Mouse (Mus musculus): ENCODE results near the gene 6030468B19Rik. TPM values are rescaled to one million over a fixed set of nuclear protein-coding genes. Genes with fewer than 3 reads are reported as not detected.
A peak's percentile ranks its signal among the peaks of the same experiment; 100 is the strongest.
"Not testable (repeated sequence)": the region's sequence is repeated elsewhere in the genome, so short reads cannot be mapped to it uniquely, and the experiment has no call there.

Gene 6030468B19Rik
- total RNA-seq, 2 experiments from 2014 or later, result not detected

DNA sequence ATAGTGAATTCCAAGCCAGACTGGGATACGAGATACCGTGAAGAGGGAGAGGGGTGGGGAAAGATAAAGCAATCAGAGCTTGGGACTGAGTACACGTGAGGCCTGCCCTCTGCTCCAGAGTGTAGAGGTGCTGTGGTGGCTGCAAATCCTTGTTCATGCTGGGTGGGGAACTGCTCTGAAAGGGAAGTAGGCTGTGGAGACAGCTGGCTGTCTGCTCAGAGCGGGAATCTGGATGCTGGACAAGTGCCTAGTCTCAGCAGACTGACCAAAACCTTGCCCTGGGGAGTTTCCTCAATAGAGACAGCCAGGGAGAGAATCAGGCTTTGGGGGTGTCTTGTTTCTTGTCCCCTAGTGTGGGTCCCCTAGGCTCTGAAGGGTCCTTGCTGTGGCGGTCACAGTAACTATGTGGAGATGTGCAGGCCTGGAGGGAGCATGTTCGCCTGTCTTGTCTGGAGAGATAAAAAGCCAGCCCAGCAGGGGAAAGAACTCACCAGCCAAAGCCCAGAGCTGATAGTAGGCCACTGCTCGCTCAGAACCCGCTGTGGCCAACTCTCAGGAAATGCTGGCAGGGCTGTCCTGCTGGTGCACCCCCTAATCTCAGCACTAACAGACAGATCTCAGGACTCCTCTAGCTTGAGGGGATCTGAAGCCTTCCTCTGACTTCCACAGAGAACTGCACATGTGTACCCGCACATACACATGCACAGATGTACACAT, 31.6 kb downstream of the 6030468B19Rik start:
- DNase-seq, result peak; percentile 41 to 53

DNA sequence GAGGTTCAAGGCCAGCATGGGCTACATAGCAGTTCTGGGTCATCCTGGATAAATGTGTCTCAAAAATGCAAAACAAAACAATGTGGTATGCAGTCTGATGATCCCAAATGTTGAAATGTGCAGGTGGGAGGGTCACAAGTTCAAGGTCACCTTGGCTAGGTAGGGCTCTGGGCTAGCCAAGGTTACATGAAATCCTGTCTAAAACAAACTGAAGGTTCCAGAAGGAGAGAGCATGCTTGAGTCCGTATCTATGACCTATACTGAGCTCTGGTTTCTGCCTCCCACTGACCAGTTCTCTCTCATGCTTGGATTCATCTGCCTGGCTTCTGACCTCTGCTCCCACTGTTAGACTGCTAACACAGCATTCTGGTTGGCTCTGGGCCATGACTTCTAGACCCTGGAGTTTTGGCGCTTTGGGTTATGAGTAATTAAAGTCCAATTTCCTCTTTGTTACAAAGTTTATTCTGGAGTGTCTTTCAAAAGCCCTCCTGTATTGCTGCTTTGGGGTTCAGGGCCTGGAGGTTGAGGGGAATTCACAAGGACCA, 32.3 kb downstream of the 6030468B19Rik start:
- DNase-seq, result peak; percentile 33 to 61

DNA sequence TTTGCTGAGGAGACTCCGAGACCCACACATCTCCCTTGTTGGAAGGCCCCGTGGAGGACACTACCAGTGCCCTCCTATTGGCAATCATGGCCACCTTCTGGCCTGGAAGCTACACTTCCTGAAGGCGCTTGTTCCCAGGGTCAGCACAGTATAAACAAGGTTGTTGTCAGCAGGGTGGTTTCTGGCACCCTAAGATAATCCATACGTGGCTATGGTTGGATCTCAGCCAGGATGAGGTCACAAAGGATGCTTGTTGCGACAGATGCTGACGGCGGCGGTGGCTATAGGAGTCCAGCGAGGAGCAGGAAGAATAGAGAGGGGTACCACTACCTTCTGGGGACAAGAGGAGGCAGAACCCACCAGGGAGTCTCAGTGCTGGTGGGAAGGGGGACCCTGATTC, 32.9 kb downstream of the 6030468B19Rik start:
- no peak for DNase-seq

DNA sequence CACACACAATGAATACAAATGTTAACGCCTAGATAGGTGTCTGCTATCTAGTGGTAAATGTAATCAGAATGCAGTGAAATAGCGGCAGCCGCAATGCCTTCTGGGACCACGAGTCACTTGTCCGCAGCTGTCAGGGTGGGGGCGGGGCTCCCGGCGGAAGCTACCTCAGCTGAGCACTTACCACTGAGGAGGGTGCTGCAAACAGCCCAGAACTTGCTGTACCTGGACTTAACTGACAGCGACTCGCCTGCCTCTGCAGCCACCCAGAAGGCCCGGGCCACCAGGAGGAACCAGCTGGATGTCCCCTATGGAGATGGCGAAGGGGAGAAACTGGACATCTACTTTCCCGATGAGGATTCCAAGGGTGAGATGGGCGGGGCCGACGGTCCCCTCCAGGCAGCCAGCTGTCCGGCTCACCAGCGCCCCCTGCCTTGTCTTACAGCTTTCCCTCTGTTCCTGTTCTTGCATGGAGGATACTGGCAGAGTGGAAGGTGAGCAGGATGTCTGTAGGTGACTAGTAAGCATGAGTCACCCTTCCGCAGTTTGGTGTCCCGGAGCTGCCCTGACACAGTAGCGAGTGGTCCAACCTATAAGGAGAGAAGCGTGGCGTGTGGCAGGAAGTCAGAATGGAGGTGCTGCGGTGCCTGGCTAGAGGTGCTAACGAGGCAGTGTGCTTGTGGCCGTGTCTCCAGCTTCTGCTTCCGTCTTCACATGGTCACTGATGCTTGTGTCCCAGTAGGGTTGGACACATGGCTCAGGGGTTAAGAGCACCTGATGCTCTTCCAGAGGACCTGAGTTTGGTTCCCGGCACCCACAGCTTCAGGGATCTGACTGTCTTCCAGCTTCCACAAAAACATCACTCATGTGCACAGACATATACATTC, 34.9 kb downstream of the 6030468B19Rik start:
- peak; percentile 65 to 83 for DNase-seq

DNA sequence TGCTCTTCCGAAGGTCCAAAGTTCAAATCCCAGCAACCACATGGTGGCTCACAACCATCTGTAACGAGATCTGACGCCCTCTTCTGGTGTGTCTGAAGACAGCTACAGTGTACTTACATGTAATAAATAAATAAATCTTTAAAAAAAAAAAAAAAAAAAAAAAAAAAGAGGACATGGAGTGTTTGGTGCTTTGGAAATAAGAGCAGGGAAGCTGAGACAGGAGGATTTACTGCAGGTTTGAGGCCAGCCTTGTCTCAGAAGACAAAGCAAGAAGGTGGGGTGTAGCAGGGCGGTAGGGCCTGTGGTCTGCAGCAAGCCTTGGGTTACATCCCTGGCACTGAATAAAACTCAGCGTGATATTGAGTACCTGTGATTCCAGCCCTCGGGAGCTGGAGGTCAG, 36.0 kb downstream of the 6030468B19Rik start:
- DNase-seq, result not testable (repeated sequence)

DNA sequence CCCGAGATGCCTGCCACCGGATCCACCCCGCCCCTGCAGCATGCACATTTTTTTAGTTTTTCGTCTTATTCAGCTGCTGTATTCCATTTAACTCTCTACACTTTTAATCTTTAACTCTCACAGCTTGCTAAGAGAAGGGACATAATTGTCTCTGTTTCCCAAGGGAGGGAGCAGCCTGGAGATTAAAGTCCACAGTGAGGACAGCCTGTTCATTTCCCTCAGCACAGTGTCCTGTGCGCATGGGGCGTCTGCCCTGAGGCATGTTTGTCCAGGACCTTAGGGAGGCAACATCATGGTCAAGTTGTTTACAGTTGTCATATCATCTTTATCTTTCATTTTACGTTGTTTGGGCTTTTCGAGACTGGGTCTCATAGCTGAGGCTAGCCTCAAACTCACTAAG, 36.6 kb downstream of the 6030468B19Rik start:
- no peak for DNase-seq

DNA sequence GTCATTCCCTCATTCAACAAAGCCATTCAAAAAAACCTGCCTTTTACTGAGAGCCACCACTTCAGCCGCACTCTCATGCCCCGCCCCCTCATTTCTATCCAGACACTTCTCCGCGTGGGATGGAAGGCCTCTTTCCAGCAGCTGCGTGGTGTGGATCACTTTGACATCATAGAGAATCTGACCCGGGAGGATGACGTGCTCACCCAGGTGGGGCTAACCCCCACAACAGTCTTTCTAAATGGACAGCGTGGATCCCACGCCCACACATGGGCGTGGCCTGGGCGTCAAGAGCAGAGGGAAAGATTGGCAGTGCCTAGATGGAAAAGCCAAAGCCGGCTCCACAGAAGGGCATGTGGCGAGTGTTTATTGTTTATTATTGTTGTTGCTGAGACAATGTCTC, 38.8 kb downstream of the 6030468B19Rik start:
- peak in 1 of 2 experiments; percentile 59 for DNase-seq

DNA sequence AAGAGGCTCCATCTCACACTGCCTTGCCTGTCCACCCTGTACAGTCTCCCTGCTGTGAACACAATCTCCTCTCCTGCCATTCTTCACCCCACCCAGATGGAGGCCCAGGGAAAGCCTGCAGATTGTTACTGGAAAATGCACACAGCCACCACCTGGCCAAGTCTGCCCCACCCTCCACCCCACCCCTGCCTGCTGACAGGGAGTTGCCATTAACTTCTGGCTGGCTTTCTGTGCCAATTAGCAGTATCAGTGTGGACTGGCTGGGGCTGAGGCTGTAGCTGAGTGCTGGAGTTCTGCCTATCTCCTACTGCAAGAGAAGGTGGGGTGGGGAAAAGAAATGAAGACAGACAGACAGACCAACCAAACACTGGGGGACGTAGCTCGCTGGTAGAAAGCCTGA, 41.1 kb downstream of the 6030468B19Rik start:
- DNase-seq, result no peak

DNA sequence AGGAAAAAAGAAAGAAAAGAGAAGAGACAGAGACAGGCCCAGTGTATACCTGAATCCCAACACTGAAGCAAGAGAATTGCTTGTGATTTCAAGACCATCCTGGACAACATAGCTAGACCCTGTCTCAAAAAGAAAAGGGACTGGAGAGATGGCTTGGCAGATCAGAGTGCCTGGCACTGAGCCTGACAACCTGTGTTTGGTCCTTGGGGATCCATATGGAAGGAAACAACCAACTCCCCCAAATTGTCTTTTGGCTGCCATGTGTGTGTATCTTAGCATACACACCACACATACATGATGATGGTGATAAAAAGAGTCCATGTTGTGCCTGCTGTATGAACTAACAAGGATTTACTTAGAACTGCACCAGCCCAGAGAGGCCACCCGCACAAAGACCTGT, 41.6 kb downstream of the 6030468B19Rik start:
- DNase-seq, result no peak

DNA sequence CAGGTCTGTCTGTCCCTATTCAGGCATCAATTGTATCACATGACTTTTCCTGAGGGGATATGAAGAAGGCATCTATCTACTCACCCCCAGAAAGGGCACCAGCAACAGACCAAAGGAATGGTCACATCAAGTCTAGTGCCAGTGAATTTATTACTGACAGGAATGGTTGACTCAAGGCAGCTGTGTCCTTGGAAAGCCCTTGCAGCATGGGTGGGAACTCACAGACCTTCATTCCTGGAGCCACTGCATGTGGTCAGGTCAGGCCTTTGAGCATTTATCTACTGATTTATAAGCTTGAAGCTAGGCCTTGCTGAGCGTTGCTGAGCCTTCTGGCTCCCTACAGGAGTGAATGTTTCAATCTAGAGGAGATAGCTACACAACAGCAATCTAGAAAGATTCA, 43.5 kb downstream of the 6030468B19Rik start:
- DNase-seq, result peak; percentile 44 to 53

DNA sequence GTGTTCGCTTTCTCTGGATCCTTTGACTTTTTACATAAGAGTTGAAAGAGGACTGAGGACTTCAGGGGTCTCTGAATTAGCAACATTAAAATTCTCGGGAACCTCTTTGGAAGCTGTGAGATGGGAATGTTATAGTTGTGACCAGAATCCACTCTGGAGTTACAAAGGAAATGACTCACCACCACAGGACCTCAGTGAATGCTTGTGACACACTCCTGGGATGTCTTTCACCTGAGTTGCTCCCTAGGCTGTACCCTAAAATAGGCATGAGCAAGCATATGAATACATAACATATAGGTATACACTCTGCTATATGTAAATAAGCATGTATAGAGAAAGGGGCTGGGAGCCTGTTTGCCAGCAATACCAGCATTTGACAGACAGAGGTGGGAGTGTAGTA, 46.0 kb downstream of the 6030468B19Rik start:
- DNase-seq, result no peak

DNA sequence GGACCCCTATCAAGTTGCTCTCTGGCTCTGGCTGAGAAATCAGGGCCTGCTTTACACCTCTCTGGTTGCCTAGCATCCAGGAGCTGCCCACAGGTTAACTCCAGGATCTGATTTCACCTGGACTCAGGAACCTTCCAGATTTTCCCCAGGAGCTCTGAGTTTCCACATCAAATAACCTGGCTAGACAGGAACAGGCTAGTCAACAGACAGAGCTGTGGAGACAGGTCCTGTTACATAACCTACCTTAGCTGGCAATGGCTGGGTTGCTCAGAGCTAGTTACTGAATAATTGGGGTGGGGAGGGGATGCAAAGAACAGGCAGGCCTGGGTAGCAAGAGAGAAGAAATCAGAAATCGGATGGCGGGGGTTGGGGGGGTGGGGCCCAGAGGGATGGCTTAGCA, 47.5 kb downstream of the 6030468B19Rik start:
- no peak for DNase-seq

DNA sequence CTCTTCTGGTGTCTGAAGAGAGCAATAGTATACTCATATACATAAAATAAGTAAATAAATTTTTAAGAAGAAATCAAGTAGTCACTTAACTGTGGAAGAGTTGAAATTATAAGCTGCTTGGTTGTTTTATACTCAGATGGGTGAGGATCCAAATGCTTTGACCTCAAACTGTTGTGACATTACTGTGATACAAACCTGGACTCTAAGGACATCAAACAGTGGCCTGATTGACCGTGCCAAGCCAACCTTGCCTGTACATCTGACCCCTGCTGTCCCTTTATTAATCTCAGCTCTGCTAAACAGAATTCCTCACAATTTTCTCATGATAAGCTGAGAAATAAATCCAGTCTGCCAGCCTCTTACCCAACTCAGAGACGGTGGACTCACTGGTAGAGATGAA, 48.2 kb downstream of the 6030468B19Rik start:
- DNase-seq, result no peak

DNA sequence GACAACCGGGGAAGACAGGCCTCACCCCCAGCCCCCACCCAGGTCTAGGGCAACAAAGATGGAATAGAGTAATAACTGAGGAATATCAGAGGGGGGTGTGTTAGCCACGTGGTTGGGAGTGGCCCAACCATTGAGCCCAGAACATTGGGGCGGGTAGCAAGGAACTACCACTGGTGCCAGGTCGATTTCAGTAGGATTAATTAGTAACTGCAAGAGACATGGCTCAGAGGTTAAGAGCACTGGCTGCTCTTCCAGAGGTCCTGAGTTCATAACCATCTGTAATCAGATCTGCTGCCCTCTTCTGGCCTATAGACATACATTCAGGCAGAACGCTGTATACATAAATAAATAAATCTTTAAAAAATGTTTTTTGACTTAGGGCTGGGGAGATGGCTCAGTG, 49.2 kb downstream of the 6030468B19Rik start:
- DNase-seq, result no peak

DNA sequence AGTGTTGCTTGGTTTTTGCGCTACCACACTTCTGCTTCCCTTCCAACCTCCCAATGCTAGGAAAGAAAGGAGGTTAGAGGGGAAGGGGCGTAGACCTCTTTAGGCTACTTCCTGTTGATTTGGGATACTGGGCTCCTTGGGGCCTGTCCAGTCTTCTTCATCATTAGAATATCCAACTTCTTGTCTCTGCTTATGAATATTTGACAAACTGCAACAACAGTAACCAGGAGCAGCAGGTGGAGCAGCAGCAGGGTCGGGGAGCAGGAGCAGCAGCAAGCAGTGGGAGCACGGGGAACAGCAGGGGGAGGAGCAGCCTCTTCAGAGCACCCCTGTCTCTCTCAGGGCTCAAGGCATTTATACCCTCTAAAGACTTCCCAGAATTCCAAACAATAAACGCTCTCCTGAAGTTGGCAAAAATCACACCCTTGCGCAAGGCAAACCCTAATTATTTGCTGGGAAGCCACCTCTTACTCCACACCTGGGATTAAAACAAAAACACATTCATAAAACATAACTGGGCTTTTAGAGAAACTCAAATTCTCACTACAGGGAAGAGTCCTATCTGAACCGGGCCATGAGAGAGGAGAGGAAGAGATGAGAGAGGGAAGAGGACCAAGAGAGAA, 50.2 kb downstream of the 6030468B19Rik start:
- DNase-seq, result no peak

DNA sequence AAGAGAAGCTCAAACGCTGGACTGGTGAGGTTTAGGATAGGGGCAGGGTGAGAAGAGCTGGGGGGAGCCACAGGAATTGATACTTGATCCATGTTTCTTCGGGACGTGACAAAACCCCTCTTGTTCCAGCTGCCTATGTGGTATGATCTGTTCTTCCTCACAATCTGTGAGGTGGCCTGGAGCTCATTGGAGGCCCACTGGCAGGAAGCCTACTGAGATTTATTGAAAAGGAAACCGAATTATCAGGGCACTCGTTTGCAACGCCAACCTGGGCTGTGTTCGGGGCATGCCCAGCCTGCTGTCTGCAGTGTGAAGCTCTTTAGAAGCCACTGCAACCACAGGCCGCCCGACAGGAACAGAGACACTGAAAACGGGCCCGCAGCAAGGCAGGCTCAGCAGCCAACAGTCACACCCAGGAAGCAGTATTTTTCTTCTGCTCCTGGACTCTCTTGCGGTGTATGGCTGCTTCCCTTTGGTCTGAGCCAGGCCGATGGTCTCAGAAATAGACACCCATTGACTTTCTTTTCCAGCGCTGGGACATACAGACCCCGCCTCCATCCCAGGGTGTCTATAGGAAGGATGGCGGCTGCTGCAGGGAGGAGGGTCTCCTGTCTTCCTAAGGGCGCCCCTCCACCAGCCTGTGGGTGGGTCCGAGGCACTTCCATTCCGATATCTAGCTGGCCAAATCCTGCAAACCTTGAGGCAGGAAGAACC, 51.0 kb downstream of the 6030468B19Rik start:
- DNase-seq, result peak in 1 of 2 experiments; percentile 54

DNA sequence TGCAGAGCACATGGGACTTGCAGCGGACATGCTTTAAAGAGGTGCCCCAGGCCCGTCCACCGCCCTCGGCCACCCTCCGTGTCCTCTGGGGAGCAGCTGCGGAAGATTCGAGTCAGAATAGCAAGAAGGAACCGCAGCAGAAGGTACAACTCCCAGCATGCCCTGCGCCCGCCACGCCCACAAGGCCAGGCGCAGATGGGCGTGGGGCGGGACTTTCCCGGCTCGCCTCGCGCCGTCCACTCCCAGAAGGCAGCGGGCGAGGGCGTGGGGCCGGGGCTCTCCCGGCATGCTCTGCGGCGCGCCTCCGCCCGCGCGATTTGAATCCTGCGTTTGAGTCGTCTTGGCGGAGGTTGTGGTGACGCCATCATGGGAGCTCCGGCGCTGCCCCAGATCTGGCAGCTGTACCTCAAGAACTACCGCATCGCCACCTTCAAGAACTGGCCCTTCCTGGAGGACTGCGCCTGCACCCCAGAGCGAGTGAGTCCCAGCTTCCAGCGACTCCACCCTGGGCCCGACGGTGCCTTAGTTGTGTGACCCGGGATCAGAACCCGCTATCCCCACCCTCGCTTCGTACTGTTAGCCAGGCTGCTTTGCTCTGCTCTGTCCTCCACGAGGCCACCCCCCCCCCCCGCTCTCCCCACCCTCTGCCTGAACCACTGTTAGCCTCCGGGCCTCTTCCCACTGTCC, 51.7 kb downstream of the 6030468B19Rik start, which contains the start of gene Birc5:
Gene Birc5, plus strand, starts transcription at position 267 of the 687 bp plus-strand sequence.
- peak; percentile 96 to 98 for DNase-seq

DNA sequence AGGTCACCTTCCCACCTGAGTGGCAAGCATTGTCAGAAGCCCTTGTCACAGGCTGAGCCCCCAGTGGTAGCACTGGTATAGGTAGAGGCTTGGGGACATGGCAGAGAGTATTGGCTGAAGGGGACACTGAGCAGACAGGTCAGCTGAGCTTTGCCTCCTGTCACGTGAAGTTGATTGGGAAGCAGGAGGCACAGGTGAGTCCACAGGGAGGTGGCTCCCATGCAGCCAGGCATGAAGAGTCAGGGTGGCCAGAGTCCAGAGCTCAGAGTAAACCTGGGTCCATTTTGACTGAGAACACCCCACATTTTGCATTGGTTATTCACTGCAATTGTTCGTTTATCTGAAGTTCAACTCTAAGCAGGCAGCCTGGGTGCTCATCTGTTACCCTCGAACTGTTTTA, 55.4 kb downstream of the 6030468B19Rik start:
- no peak for DNase-seq

DNA sequence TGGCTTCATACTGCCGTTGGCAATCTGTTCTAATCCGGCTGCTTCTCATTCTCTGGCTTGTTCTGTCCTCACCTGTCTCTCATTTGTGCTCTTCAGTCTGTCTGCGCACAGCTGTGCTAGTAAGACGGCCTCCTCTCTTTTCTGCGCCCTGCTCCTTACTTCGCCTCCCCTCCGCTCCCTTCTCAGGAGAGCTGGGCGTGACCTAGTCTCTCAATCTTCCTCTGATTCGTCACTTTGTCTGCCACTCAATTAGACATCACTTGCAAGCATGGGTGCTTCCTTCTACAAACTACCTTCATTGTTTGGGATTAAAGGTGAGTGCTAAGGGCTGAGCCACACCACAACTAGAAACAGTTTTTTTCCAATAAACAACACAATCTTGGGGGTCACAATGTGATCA, 56.8 kb downstream of the 6030468B19Rik start:
- no peak for DNase-seq

DNA sequence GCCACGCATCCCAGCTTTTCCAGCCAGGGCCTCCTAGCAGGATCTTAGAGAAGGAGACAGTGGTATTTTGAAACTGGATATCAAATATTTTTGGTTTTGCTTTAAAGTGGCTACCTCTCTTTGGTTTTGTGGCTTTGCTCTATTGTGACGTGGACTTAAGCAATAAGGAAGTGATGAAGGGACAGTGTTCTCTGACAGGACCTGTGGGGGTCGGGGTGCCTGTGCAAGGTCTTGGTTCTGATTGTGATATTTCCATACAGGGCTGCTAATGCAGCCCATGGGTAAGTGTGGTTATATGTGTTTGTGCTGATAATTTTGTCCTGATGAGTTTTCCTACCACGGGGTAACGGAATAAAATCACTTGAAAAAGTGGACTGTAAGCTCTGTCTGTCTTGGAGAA, 57.9 kb downstream of the 6030468B19Rik start:
- DNase-seq, result no peak

DNA sequence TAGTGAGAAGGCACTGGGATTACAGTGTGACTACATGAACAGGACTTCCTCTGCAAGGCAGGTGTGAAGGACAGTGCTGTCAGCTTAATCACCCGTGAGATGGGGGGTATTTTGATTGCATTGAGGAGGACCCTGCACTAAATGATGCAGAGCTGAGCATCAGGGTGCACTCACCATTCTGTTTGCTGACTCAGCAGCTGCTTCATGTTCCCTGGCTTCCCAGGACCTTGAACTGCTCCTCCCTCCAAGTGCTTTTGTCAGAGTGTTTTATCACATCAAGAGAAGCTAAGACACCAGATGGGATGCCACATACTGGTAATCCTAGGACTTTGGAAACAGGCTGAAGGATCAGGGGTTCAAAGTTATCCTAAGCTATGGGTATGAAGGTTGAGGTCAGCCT, 58.5 kb downstream of the 6030468B19Rik start:
- no peak for DNase-seq
